Mouse (Mus musculus) cerebral cortex, adult 2 months (tissue): Measurements from ENCODE around the gene Ddit4.

Source experiments
- WGBS: fragments of 180-500 bp; shearing (Covaris S2); methylation state at CpG from one replicate; pipeline ENCODE4 v1.1.7; 2018; 5-methylcytosine and 5-hydroxymethylcytosine counted together

The Ddit4 gene

GRCm38 (mm10) chr10:59948363-59949254, 3.0 kb downstream of the Ddit4 start:
- WGBS: 46% methylated on average over 6 of the region's 6 CpGs

GRCm38 (mm10) chr10:59947296-59948073, 4.1 kb downstream of the Ddit4 start:
- 54% methylated on average over 7 of the region's 7 CpGs for WGBS

- WGBS: 88% methylated on average over 5 of the region's 5 CpGs
These were observed 5.3 kb downstream of the Ddit4 start for GRCm38 (mm10) chr10:59946362-59946761.

GRCm38 (mm10) chr10:59945416-59945815, 6.2 kb downstream of the Ddit4 start:
- 85% methylated on average over 3 of the region's 3 CpGs for WGBS

GRCm38 (mm10) chr10:59943421-59943989, 8.1 kb downstream of the Ddit4 start:
- WGBS: 28% methylated on average over 13 of the region's 13 CpGs

- 3% methylated on average over 16 of the region's 16 CpGs for WGBS
These were observed 8.7 kb downstream of the Ddit4 start for GRCm38 (mm10) chr10:59942847-59943420.

- WGBS: 47% methylated on average over 21 of the region's 21 CpGs
These were observed 9.3 kb downstream of the Ddit4 start for GRCm38 (mm10) chr10:59942281-59942846.

- 77% methylated on average over 1 of the region's 1 CpGs for WGBS
These were observed 12.6 kb downstream of the Ddit4 start for GRCm38 (mm10) chr10:59939081-59939480.

GRCm38 (mm10) chr10:59938662-59939061, 13.0 kb downstream of the Ddit4 start:
- 94% methylated on average over 5 of the region's 5 CpGs for WGBS

- WGBS: 56% methylated on average over 8 of the region's 8 CpGs
These were observed 15.4 kb downstream of the Ddit4 start for GRCm38 (mm10) chr10:59936058-59936856.

- WGBS: 68% methylated on average over 3 of the region's 3 CpGs
These were observed 17.6 kb downstream of the Ddit4 start for GRCm38 (mm10) chr10:59934039-59934438.

- 68% methylated on average over 6 of the region's 6 CpGs for WGBS
These were observed 19.1 kb downstream of the Ddit4 start for GRCm38 (mm10) chr10:59932521-59932920.

GRCm38 (mm10) chr10:59930996-59931395, 20.6 kb downstream of the Ddit4 start:
- WGBS: 20% methylated on average over 10 of the region's 10 CpGs

GRCm38 (mm10) chr10:59929205-59929604, 22.4 kb downstream of the Ddit4 start:
- WGBS: 97% methylated on average over 7 of the region's 7 CpGs

- WGBS: 39% methylated on average over 3 of the region's 3 CpGs
These were observed 27.3 kb downstream of the Ddit4 start for GRCm38 (mm10) chr10:59924305-59924704.

GRCm38 (mm10) chr10:59923493-59923892, 28.1 kb downstream of the Ddit4 start:
- WGBS: 76% methylated on average over 2 of the region's 2 CpGs

- 3% methylated on average over 33 of the region's 33 CpGs for WGBS
These were observed 30.6 kb downstream of the Ddit4 start for GRCm38 (mm10) chr10:59920810-59921681.

- 35% methylated on average over 7 of the region's 7 CpGs for whole genome bisulfite sequencing
These were observed 31.2 kb downstream of the Ddit4 start for GRCm38 (mm10) chr10:59920485-59920809.

- WGBS: 56% methylated on average over 15 of the region's 15 CpGs
These were observed 32.0 kb downstream of the Ddit4 start for GRCm38 (mm10) chr10:59919494-59920181.
